Mouse (Mus musculus) heart, embryonic 13.5 days (tissue): ENCODE measurements around the gene Mapk3. TPM values are rescaled to one million over a fixed set of nuclear protein-coding genes. Genes with fewer than 3 reads are reported as not detected.
A peak's percentile ranks its signal among the peaks of the same experiment; 100 is the strongest.
"Not testable (repeated sequence)": the region's sequence is repeated elsewhere in the genome, so short reads cannot be mapped to it uniquely, and the experiment has no call there.

Experiments
- ATAC-seq: fragments of 200-750 bp; cut with Nextera tagmentation; 2 replicates; pipeline ENCODE4 v1.8.0; 2017; ENCODE audit warnings: moderate TSS enrichment; ENCODE audit not compliant: insufficient number of reproducible peaks, low FRiP score, low TSS enrichment; ENCODE audit errors: extremely low read depth
- H3K27ac ChIP-seq: fragments of 300-500 bp; sonication (generic); replicated peaks from 2 replicates; pipeline ENCODE4 v1.5.1; 2015; ENCODE audit warnings: moderate library complexity, mild to moderate bottlenecking, inconsistent platforms
- H3K27me3 ChIP-seq: fragments of 300-500 bp; sonication (generic); replicated peaks from 2 replicates; pipeline ENCODE4 v1.6.1; 2015; ENCODE audit warnings: mild to moderate bottlenecking, inconsistent platforms
- H3K36me3 ChIP-seq: fragments of 300-500 bp; sonication (generic); 2 replicates; pipeline ENCODE4 v1.6.1; 2015; ENCODE audit warnings: mild to moderate bottlenecking, inconsistent platforms
- H3K4me1 ChIP-seq: fragments of 300-500 bp; sonication (generic); 2 replicates; pipeline ENCODE4 v1.6.1; 2015; ENCODE audit warnings: inconsistent platforms
- H3K4me2 ChIP-seq: fragments of 300-500 bp; sonication (generic); 2 replicates; pipeline ENCODE4 v1.6.1; 2015; ENCODE audit warnings: inconsistent platforms, mild to moderate bottlenecking, moderate library complexity
- H3K4me3 ChIP-seq: fragments of 300-500 bp; sonication (generic); 2 replicates; pipeline ENCODE4 v1.5.1; 2015; ENCODE audit warnings: moderate library complexity, mild to moderate bottlenecking, inconsistent platforms
- H3K9ac ChIP-seq: fragments of 300-500 bp; sonication (generic); 2 replicates; pipeline ENCODE4 v1.6.1; 2015; ENCODE audit warnings: inconsistent platforms, mild to moderate bottlenecking, moderate library complexity
- H3K9me3 ChIP-seq: fragments of 300-500 bp; sonication (generic); 2 replicates; pipeline ENCODE4 v1.6.1; 2016; ENCODE audit warnings: inconsistent platforms
- WGBS: fragments of 180-500 bp; shearing (Covaris S2); methylation state at CpG from one replicate; pipeline ENCODE4 v1.1.7; 2015; ENCODE audit warnings: mixed read lengths; 5-methylcytosine and 5-hydroxymethylcytosine counted together
- polyA plus RNA-seq: library from polyadenylated mRNA; unstranded; fragments of >200 nt; fragmentation: Nextera tagmentation; extraction: Ambion mirVana; gene quantifications from 2 replicates; pipeline ENCODE4 v1.2.1, GENCODE M21; 2015

Gene Mapk3
- polyA plus RNA-seq, 1 experiment from 2014 or later = 57.5 TPM

- Histone ChIP-seq H3K9ac (peak overlapping the region; percentile 80), H3K4me1 (peaks cover 41% of the 10 kb centered on the region), H3K27me3 (no peaks in the 10 kb centered on the region), H3K4me3 (peak overlapping the region; percentile 81), H3K36me3 (peaks cover 34% of the 10 kb centered on the region), H3K27ac (peak overlapping the region; percentile 89), H3K4me2 (peak overlapping the region; percentile 91), H3K9me3 (no peaks in the 10 kb centered on the region)
- 49% methylated on average over 3 of the region's 3 CpGs for WGBS
- no peak for ATAC-seq
Measured at GRCm38 (mm10) chr7:126775978-126776234, 16.5 kb downstream of the Mapk3 start.

GRCm38 (mm10) chr7:126776598-126777057 lies 17.2 kb downstream of the Mapk3 start, which contains the start of gene Ypel3:
Ypel3 (plus strand) TSS chr7:126776955.
- Histone ChIP-seq H3K4me1 (peaks cover 49% of the 10 kb centered on the region), H3K4me2 (peak within 1 kb of the TSS; percentile 91), H3K27ac (peak within 1 kb of the TSS; percentile 89), H3K27me3 (no peaks in the 10 kb centered on the region), H3K9me3 (no peaks in the 10 kb centered on the region), H3K9ac (peak within 1 kb of the TSS; percentile 98), H3K4me3 (peak within 1 kb of the TSS; percentile 81), H3K36me3 (peaks cover 28% of the 10 kb centered on the region)
- under 1% methylated on average over 36 of the region's 37 CpGs for WGBS
- ATAC-seq = peak; percentile 85

DNA sequence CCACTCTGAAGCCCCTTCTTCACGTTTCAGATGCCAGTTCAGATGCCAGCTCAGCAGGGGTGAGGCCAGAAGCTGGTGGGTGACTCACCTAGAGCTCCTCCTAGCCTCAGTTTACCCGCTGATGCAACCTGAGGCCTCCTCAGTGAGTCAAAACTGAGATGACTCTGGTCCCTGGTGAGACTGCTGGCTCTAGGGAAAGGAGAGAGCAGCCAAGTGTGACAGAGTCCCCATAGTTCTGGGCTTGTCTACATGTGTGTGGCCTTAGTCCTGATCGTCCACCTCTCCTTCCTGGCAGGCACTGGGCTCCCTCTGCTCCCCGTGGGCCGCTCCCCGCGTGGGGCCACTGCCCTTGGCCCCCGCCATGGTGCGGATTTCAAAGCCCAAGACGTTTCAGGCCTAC lies 18.1 kb downstream of the Mapk3 start:
- H3K4me1 ChIP-seq = peaks cover 53% of the 10 kb centered on the region
- 54% methylated on average over 9 of the region's 10 CpGs for WGBS

DNA sequence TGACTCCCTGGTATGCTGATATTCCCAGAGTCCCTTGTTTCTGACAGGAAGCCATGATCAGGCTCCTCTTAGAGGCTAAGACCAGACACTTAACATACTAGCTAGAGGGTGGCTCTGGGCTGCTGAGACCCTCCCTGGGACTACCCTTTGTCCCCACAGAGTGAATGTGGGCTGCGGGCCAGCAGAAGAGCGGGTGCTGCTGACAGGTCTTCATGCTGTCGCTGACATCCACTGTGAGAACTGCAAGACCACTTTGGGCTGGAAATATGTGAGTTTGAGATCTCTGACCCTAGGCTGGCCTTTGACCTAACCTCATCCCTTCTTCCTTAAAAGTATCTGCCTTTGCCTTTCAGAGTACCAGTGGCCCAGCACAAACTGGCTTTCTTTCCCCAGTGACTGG lies 18.7 kb downstream of the Mapk3 start:
- Histone ChIP-seq H3K4me3 (peak overlapping the region; percentile 81), H3K4me2 (peak overlapping the region; percentile 91), H3K27ac (no peak overlapping the region), H3K9ac (peak overlapping the region; percentile 98), H3K27me3 (no peaks in the 10 kb centered on the region), H3K36me3 (peaks cover 19% of the 10 kb centered on the region), H3K4me1 (peaks cover 53% of the 10 kb centered on the region), H3K9me3 (no peaks in the 10 kb centered on the region)
- ATAC-seq = no peak
- 78% methylated on average over 3 of the region's 3 CpGs for WGBS

More for the DNA sequence above, 18.1 kb downstream of the Mapk3 start:
- Histone ChIP-seq H3K9me3 (no peaks in the 10 kb centered on the region), H3K4me3 (peak overlapping the region; percentile 81), H3K4me2 (peak overlapping the region; percentile 91), H3K27ac (peak overlapping the region; percentile 80), H3K9ac (peak overlapping the region; percentile 98), H3K36me3 (peaks cover 24% of the 10 kb centered on the region), H3K27me3 (no peaks in the 10 kb centered on the region)
- ATAC-seq = no peak

DNA sequence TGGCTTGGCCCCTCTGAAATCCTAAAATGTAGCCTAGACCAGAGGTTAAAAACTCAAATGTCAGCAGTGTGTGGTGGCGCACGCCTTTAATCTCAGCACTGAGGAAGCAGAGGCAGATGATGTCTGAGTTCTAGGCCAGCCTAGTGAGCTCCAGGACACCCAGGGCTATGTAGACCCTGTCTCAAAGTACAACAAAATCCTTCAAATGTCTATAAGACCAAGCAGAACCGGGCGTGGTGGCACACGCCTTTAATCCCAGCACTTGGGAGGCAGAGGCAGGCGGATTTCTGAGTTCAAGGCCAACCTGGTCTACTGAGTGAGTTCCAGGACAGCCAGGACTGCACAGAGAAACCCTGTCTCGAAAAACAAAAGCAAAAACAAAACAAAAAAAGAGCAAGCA lies 19.7 kb downstream of the Mapk3 start:
- H3K4me2 ChIP-seq = 0 out of 2 replicates have a peak overlapping the region, but pooled peaks have one; percentile 91
- H3K36me3 ChIP-seq = peaks cover 20% of the 10 kb centered on the region
- H3K27me3 ChIP-seq, H3K9me3 ChIP-seq, H3K4me3 ChIP-seq, ATAC-seq, H3K27ac ChIP-seq, H3K9ac ChIP-seq: not testable (repeated sequence)
- 82% methylated on average over 7 of the region's 7 CpGs for WGBS
- peaks cover 53% of the 10 kb centered on the region for H3K4me1 ChIP-seq

DNA sequence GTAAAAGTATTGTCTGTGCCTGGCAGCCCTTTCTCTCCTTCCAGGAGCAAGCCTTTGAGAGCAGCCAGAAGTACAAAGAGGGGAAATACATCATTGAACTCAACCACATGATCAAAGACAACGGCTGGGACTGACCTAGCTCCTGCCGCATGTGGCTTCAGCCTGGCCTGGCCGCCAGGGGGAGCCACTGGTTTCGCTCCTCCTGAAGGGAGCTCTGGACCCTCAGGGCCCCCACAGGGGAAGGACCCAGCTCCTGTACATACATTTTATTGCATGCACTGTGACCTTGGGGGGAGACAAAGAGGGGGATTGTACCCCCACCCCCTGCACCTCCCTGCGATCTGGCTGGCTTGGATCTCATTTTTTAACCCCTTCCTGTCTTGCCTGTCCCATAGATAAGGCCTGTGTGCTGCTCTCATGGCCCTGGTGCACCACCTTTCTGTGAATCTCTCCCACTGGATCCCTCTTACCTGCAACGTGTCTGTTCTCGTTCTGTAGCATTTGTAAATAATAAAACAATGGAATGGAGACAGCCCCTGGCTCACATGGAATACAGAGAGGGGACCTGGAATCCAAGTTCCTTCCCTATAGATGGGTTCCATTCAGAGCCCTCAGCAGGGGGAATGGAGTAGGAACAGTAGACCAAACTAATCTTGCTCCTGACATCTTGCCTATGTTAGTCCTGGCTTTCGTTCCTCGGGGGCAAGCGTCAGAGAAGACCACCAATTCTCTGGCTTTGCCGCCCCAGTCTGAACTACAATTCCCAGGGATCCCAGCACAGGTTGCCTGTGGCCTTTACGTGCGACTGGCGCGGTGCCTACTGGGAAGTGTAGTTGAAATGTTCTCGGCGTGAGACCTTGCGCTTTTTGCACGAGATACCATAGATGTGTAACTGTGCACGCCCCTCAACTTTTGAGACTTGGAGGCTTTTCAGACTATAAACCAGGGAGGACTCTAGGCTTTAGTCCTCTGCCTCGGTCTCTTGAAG lies 20.9 kb downstream of the Mapk3 start:
- ATAC-seq = no peak
- H3K36me3 ChIP-seq = peaks cover 31% of the 10 kb centered on the region
- peak overlapping the region; percentile 82 for H3K9ac ChIP-seq
- H3K4me2 ChIP-seq = peak overlapping the region; percentile 87
- H3K4me1 ChIP-seq = peaks cover 53% of the 10 kb centered on the region
- no peaks in the 10 kb centered on the region for H3K9me3 ChIP-seq
- H3K4me3 ChIP-seq = peak overlapping the region; percentile 55
- H3K27ac ChIP-seq = peak overlapping the region; percentile 71
- WGBS = 1% methylated on average over 21 of the region's 21 CpGs
- H3K27me3 ChIP-seq = no peaks in the 10 kb centered on the region

DNA sequence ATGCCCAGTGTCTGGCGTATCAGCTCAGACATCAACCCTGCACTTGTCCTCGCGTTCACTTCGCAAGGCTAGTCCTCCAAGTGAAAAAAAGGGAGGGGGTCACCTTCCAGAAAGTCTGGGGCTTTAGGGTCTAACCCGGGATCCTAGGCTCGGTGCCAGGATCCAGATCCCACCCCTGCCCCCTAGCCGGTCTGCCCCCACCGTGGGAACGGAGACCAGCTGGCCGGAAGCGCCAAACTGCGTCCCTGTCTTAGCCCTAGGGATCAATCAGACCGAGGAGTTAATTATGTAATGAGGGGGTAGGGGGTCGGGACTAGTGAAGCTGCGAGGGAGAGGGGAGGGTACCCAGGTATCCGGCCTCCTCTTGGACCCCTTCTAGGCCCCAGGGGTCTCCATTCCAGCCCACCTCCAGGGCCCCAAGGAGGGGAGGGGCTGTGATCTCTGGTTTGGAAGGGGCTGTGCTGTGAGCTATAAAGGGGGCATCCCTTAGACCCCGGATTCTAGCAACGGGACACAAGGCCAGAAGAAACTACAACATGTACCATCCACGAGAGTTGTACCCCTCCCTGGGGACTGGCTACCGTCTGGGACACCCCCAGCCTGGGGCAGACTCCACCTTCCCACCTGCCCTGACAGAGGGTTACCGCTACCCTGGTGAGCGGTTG lies 21.7 kb downstream of the Mapk3 start, which contains the start of gene Tbx6:
TSS of gene Tbx6 (plus strand) at position 513 of the 665 bp plus-strand sequence.
- Histone ChIP-seq H3K9me3 (no peaks in the 10 kb centered on the region), H3K4me1 (peaks cover 46% of the 10 kb centered on the region), H3K36me3 (peaks cover 35% of the 10 kb centered on the region), H3K27ac (peak within 1 kb of the TSS; percentile 4; the same call in 1 of the 2 replicates), H3K4me3 (peak within 1 kb of the TSS; percentile 55), H3K9ac (peak within 1 kb of the TSS; percentile 82), H3K4me2 (peak within 1 kb of the TSS; percentile 87), H3K27me3 (no peaks in the 10 kb centered on the region)
- 8% methylated on average over 22 of the region's 22 CpGs for WGBS
- ATAC-seq = no peak

DNA sequence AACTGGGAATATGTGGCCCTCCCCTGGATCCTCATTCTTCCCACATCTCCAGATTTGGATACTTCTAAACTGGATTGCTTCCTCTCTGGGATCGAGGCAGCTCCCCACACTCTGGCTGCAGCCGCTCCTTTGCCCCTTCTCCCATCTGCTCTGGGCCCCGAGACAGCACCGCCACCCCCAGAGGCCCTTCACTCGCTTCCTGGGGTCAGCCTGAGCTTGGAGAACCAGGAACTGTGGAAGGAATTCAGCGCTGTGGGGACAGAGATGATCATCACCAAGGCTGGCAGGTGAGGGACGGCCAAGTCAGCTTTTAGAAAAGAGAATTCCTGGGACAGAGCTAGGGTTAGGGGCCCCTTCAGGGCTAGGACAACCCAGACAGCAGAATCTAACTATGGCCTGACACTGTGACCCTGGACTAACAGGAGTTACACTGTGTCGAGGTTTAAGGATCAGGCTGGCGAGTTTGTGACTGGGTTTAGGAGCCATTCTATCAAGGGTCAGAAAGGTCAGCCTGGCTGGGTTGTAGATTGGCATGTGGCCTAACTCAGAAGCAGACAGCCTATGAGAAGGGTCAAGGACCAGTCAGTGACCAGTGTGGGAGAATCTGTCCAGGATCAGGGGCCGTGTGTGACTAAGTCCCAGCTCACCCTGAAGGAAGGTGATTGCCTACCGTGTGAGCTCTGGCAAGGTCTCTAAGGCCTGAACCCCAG lies 22.4 kb downstream of the Mapk3 start:
- Histone ChIP-seq H3K27ac (peak overlapping the region; percentile 4; the same call in 1 of the 2 replicates), H3K27me3 (no peaks in the 10 kb centered on the region), H3K9ac (peak overlapping the region; percentile 82), H3K4me3 (peak overlapping the region; percentile 55), H3K36me3 (peaks cover 42% of the 10 kb centered on the region), H3K4me2 (peak overlapping the region; percentile 87), H3K9me3 (no peaks in the 10 kb centered on the region), H3K4me1 (peaks cover 42% of the 10 kb centered on the region)
- WGBS = 37% methylated on average over 11 of the region's 11 CpGs
- no peak for ATAC-seq

GRCm38 (mm10) chr7:126782693-126783092 lies 23.3 kb downstream of the Mapk3 start:
- no peak overlapping the region for H3K27ac ChIP-seq
- H3K4me1 ChIP-seq = peaks cover 34% of the 10 kb centered on the region
- H3K36me3 ChIP-seq = peaks cover 51% of the 10 kb centered on the region
- ATAC-seq = no peak
- WGBS = 81% methylated on average over 13 of the region's 13 CpGs
- H3K4me2 ChIP-seq = no peak overlapping the region
- no peak overlapping the region for H3K4me3 ChIP-seq
- H3K9me3 ChIP-seq = no peaks in the 10 kb centered on the region
- no peaks in the 10 kb centered on the region for H3K27me3 ChIP-seq
- no peak overlapping the region for H3K9ac ChIP-seq

DNA sequence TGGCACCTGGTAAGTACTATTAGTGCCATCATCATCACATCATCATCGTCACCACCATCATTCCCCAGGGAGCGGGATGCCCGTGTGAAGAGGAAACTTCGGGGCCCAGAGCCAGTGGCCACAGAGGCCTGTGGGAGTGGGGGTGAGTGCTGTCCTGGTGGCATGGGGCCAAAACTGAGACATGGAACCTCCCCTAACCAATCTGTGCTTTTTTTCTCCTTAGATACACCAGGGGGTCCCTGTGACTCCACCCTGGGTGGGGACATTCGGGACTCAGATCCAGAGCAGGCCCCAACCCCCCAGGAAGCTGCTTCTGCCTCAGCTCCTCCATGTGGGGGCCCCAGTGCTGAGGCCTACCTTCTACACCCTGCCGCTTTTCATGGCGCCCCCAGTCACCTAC lies 25.1 kb downstream of the Mapk3 start:
- no peaks in the 10 kb centered on the region for H3K9me3 ChIP-seq
- peaks cover 23% of the 10 kb centered on the region for H3K4me1 ChIP-seq
- no peak overlapping the region for H3K4me3 ChIP-seq
- no peak overlapping the region for H3K9ac ChIP-seq
- no peak overlapping the region for H3K27ac ChIP-seq
- H3K27me3 ChIP-seq = no peaks in the 10 kb centered on the region
- H3K4me2 ChIP-seq = no peak overlapping the region
- 65% methylated on average over 7 of the region's 7 CpGs for WGBS
- ATAC-seq = no peak
- H3K36me3 ChIP-seq = peaks cover 61% of the 10 kb centered on the region

- Histone ChIP-seq H3K27ac (no peak overlapping the region), H3K4me3 (no peak overlapping the region), H3K27me3 (no peaks in the 10 kb centered on the region), H3K36me3 (peaks cover 67% of the 10 kb centered on the region), H3K4me2 (no peak overlapping the region), H3K9me3 (no peaks in the 10 kb centered on the region), H3K9ac (0 out of 2 replicates have a peak overlapping the region, but pooled peaks have one; percentile 10), H3K4me1 (peaks cover 23% of the 10 kb centered on the region)
- no peak for ATAC-seq
- WGBS = 58% methylated on average over 4 of the region's 4 CpGs
Measured at GRCm38 (mm10) chr7:126785056-126785455, 25.7 kb downstream of the Mapk3 start.
